Mouse (Mus musculus): Measurements from ENCODE around the gene Spryd3. TPM values are rescaled to one million over a fixed set of nuclear protein-coding genes. Genes with fewer than 3 reads are reported as not detected.

The Spryd3 gene
- polyA plus RNA-seq, 1 experiment from 2014 or later, result 17.6 TPM

GRCm38 (mm10) chr15:102099771-102100160 is 36.3 kb downstream of the Spryd3 start:
- Histone ChIP-seq H3K4me3 (peak overlapping the region; percentile 63), H3K27me3 (ENCODE audit: insufficient read depth, poor library complexity, severe bottlenecking) (peaks cover 56% of the 10 kb centered on the region), H3K27ac (peak overlapping the region; percentile 83), H3K36me3 (peaks cover 40% of the 10 kb centered on the region), H3K9me3 (no peaks in the 10 kb centered on the region), H3K4me1 (replicated peaks) (peaks cover 76% of the 10 kb centered on the region)
- DNase-seq (ENCODE audit: low spot score), result no peak
- WGBS, result 22% methylated on average over 8 of the region's 8 CpGs

- peaks cover 45% of the 10 kb centered on the region for H3K36me3 ChIP-seq
- no peaks in the 10 kb centered on the region for H3K9me3 ChIP-seq
- WGBS, result 48% methylated on average over 5 of the region's 5 CpGs
- peak overlapping the region; percentile 63 for H3K4me3 ChIP-seq
- no peak overlapping the region for H3K27ac ChIP-seq
- H3K27me3 ChIP-seq (ENCODE audit: insufficient read depth, poor library complexity, severe bottlenecking), result peaks cover 51% of the 10 kb centered on the region
- no peak for DNase-seq (ENCODE audit: low spot score)
- peaks cover 71% of the 10 kb centered on the region for H3K4me1 ChIP-seq (replicated peaks)
Observed at GRCm38 (mm10) chr15:102099260-102099659, 36.8 kb downstream of the Spryd3 start.

- peaks cover 39% of the 10 kb centered on the region for H3K27me3 ChIP-seq (ENCODE audit: insufficient read depth, poor library complexity, severe bottlenecking)
- 0 out of 2 replicates have a peak overlapping the region, but pooled peaks have one; percentile 29 for H3K27ac ChIP-seq
- H3K4me3 ChIP-seq, result no peak overlapping the region
- H3K4me1 ChIP-seq (replicated peaks), result peaks cover 60% of the 10 kb centered on the region
- H3K36me3 ChIP-seq, result peaks cover 57% of the 10 kb centered on the region
- no peaks in the 10 kb centered on the region for H3K9me3 ChIP-seq
- WGBS, result 34% methylated on average over 5 of the region's 5 CpGs
- no peak for DNase-seq (ENCODE audit: low spot score)
Observed at GRCm38 (mm10) chr15:102097991-102098555, 38.0 kb downstream of the Spryd3 start.

- DNase-seq (ENCODE audit: low spot score), result no peak
- Histone ChIP-seq H3K9me3 (no peaks in the 10 kb centered on the region), H3K36me3 (peaks cover 65% of the 10 kb centered on the region), H3K27me3 (ENCODE audit: insufficient read depth, poor library complexity, severe bottlenecking) (peaks cover 32% of the 10 kb centered on the region), H3K4me3 (no peak overlapping the region), H3K4me1 (replicated peaks) (peaks cover 52% of the 10 kb centered on the region), H3K27ac (no peak overlapping the region)
- 78% methylated on average over 8 of the region's 8 CpGs for WGBS
Observed at GRCm38 (mm10) chr15:102097147-102097915, 38.7 kb downstream of the Spryd3 start.

- no peaks in the 10 kb centered on the region for H3K9me3 ChIP-seq
- no peak overlapping the region for H3K4me3 ChIP-seq
- peaks cover 29% of the 10 kb centered on the region for H3K4me1 ChIP-seq (replicated peaks)
- no peak overlapping the region for H3K27ac ChIP-seq
- H3K27me3 ChIP-seq (ENCODE audit: insufficient read depth, poor library complexity, severe bottlenecking), result peaks cover 16% of the 10 kb centered on the region
- H3K36me3 ChIP-seq, result peaks cover 88% of the 10 kb centered on the region
- DNase-seq (ENCODE audit: low spot score), result no peak
- 89% methylated on average over 16 of the region's 16 CpGs for WGBS
Observed at GRCm38 (mm10) chr15:102094988-102095387, 41.0 kb downstream of the Spryd3 start.

- Histone ChIP-seq H3K27ac (no peak overlapping the region), H3K9me3 (no peaks in the 10 kb centered on the region), H3K27me3 (ENCODE audit: insufficient read depth, poor library complexity, severe bottlenecking) (peaks cover 12% of the 10 kb centered on the region), H3K4me3 (no peak overlapping the region), H3K4me1 (replicated peaks) (peaks cover 20% of the 10 kb centered on the region), H3K36me3 (peaks cover 96% of the 10 kb centered on the region)
- DNase-seq (ENCODE audit: low spot score), result no peak
- WGBS, result 87% methylated on average over 2 of the region's 2 CpGs
Observed at GRCm38 (mm10) chr15:102094157-102094556, 41.9 kb downstream of the Spryd3 start.

GRCm38 (mm10) chr15:102092222-102092621 is 43.8 kb downstream of the Spryd3 start:
- peaks cover 100% of the 10 kb centered on the region for H3K36me3 ChIP-seq
- DNase-seq (ENCODE audit: low spot score), result no peak

GRCm38 (mm10) chr15:102091688-102092087 is 44.3 kb downstream of the Spryd3 start:
- Histone ChIP-seq H3K4me3 (no peak overlapping the region), H3K4me1 (replicated peaks) (no peaks in the 10 kb centered on the region), H3K27ac (no peak overlapping the region), H3K9me3 (no peaks in the 10 kb centered on the region), H3K27me3 (ENCODE audit: insufficient read depth, poor library complexity, severe bottlenecking) (no peaks in the 10 kb centered on the region), H3K36me3 (peaks cover 100% of the 10 kb centered on the region)
- WGBS, result 78% methylated on average over 1 of the region's 1 CpGs
- DNase-seq (ENCODE audit: low spot score), result no peak

More at GRCm38 (mm10) chr15:102092222-102092621, 43.8 kb downstream of the Spryd3 start:
- H3K4me3 ChIP-seq, result no peak overlapping the region
- 90% methylated on average over 4 of the region's 4 CpGs for WGBS
- H3K27ac ChIP-seq, result no peak overlapping the region
- H3K27me3 ChIP-seq (ENCODE audit: insufficient read depth, poor library complexity, severe bottlenecking), result no peaks in the 10 kb centered on the region
- H3K4me1 ChIP-seq (replicated peaks), result 0 out of 2 replicates have a peak, but pooled peaks cover 2% of the 10 kb centered on the region
- no peaks in the 10 kb centered on the region for H3K9me3 ChIP-seq

- DNase-seq (ENCODE audit: low spot score), result no peak
- H3K4me1 ChIP-seq (replicated peaks), result no peaks in the 10 kb centered on the region
- no peak overlapping the region for H3K4me3 ChIP-seq
- no peaks in the 10 kb centered on the region for H3K27me3 ChIP-seq (ENCODE audit: insufficient read depth, poor library complexity, severe bottlenecking)
- H3K27ac ChIP-seq, result no peak overlapping the region
- H3K36me3 ChIP-seq, result peaks cover 100% of the 10 kb centered on the region
- H3K9me3 ChIP-seq, result no peaks in the 10 kb centered on the region
- 91% methylated on average over 12 of the region's 12 CpGs for WGBS
Observed at GRCm38 (mm10) chr15:102091063-102091679, 44.9 kb downstream of the Spryd3 start.

GRCm38 (mm10) chr15:102089914-102090585 is 46.0 kb downstream of the Spryd3 start:
- H3K4me3 ChIP-seq, result no peak overlapping the region
- H3K27ac ChIP-seq, result no peak overlapping the region
- no peak for DNase-seq (ENCODE audit: low spot score)
- no peaks in the 10 kb centered on the region for H3K4me1 ChIP-seq (replicated peaks)
- no peaks in the 10 kb centered on the region for H3K9me3 ChIP-seq
- WGBS, result 88% methylated on average over 12 of the region's 12 CpGs
- no peaks in the 10 kb centered on the region for H3K27me3 ChIP-seq (ENCODE audit: insufficient read depth, poor library complexity, severe bottlenecking)
- peaks cover 100% of the 10 kb centered on the region for H3K36me3 ChIP-seq

GRCm38 (mm10) chr15:102083028-102083427 is 53.0 kb downstream of the Spryd3 start:
- no peaks in the 10 kb centered on the region for H3K4me1 ChIP-seq (replicated peaks)
- 86% methylated on average over 4 of the region's 4 CpGs for WGBS
- no peak overlapping the region for H3K27ac ChIP-seq
- no peaks in the 10 kb centered on the region for H3K27me3 ChIP-seq (ENCODE audit: insufficient read depth, poor library complexity, severe bottlenecking)
- no peaks in the 10 kb centered on the region for H3K9me3 ChIP-seq
- no peak overlapping the region for H3K4me3 ChIP-seq
- DNase-seq (ENCODE audit: low spot score), result no peak
- H3K36me3 ChIP-seq, result peaks cover 89% of the 10 kb centered on the region

GRCm38 (mm10) chr15:102082148-102082547 is 53.9 kb downstream of the Spryd3 start:
- Histone ChIP-seq H3K4me1 (replicated peaks) (no peaks in the 10 kb centered on the region), H3K36me3 (peaks cover 80% of the 10 kb centered on the region), H3K4me3 (no peak overlapping the region), H3K9me3 (no peaks in the 10 kb centered on the region), H3K27me3 (ENCODE audit: insufficient read depth, poor library complexity, severe bottlenecking) (no peaks in the 10 kb centered on the region), H3K27ac (no peak overlapping the region)
- DNase-seq (ENCODE audit: low spot score), result no peak
- 92% methylated on average over 4 of the region's 4 CpGs for WGBS
